Mouse (Mus musculus) embryonic facial prominence, embryonic 12.5 days (tissue): Measurements from ENCODE around the gene Creb3. TPM values are rescaled to one million over a fixed set of nuclear protein-coding genes. Genes with fewer than 3 reads are reported as not detected.
"Not testable (repeated sequence)": the region's sequence is repeated elsewhere in the genome, so short reads cannot be mapped to it uniquely, and the experiment has no call there.

Source experiments
- ATAC-seq: fragments of 200-750 bp; cut with Nextera tagmentation; 2 replicates; pipeline ENCODE4 v1.8.0; 2017; ENCODE audit not compliant: insufficient number of reproducible peaks, insufficient read depth, low FRiP score, low TSS enrichment
- H3K27ac ChIP-seq: fragments of 300-500 bp; sonication (generic); 2 replicates; pipeline ENCODE4 v1.5.1; 2016; ENCODE audit warnings: mild to moderate bottlenecking
- H3K27me3 ChIP-seq: fragments of 300-500 bp; sonication (generic); 2 replicates; pipeline ENCODE4 v1.6.1; 2016; ENCODE audit warnings: mild to moderate bottlenecking, moderate library complexity
- H3K36me3 ChIP-seq: fragments of 300-500 bp; sonication (generic); 2 replicates; pipeline ENCODE4 v1.6.1; 2016; ENCODE audit warnings: mild to moderate bottlenecking
- H3K4me1 ChIP-seq: fragments of 300-500 bp; sonication (generic); 2 replicates; pipeline ENCODE4 v1.6.1; 2016
- H3K4me2 ChIP-seq: fragments of 300-500 bp; sonication (generic); replicated peaks from 2 replicates; pipeline ENCODE4 v1.6.1; 2016; ENCODE audit warnings: mild to moderate bottlenecking, moderate library complexity
- H3K4me3 ChIP-seq: fragments of 300-500 bp; sonication (generic); 2 replicates; pipeline ENCODE4 v1.5.1; 2016; ENCODE audit warnings: mild to moderate bottlenecking
- H3K9ac ChIP-seq: fragments of 300-500 bp; sonication (generic); 2 replicates; pipeline ENCODE4 v1.6.1; 2016; ENCODE audit warnings: mild to moderate bottlenecking, moderate library complexity
- H3K9me3 ChIP-seq: fragments of 300-500 bp; sonication (generic); 2 replicates; pipeline ENCODE4 v1.6.1; 2016; ENCODE audit warnings: mild to moderate bottlenecking, moderate library complexity
- WGBS: fragments of 180-500 bp; shearing (Covaris S2); methylation state at CpG from one replicate; pipeline ENCODE4 v1.1.7; 2016; 5-methylcytosine and 5-hydroxymethylcytosine counted together
- polyA plus RNA-seq: library from polyadenylated mRNA; unstranded; fragments of >200 nt; fragmentation: Nextera tagmentation; extraction: Ambion mirVana; gene quantifications from 2 replicates; pipeline ENCODE4 v1.2.1, GENCODE M21; 2016

Creb3 gene
- polyA plus RNA-seq, 1 experiment from 2014 or later: 43.5 TPM

DNA sequence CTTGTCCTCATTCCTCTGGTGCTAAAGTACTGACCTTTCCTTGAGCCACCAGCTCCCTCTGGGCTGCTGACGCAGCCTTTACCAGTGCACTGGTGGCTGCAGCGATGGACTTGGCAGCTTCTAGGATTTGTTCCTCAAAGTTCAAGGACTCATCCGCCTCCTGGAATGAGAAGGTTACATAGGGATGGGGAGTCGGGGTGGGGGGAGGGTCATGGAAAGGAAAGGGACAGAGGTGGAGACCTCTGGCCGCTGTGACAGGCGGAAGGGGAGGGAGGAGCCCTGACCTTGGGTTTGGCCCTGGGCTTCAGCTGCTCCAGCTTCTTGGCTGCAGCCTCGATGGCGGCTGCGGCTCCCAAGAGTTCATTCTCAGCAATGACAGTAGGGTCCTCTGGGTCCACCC is 28.9 kb upstream of the Creb3 start:
- H3K27ac ChIP-seq: no peak overlapping the region
- ATAC-seq: no peak
- H3K36me3 ChIP-seq: peaks cover 71% of the 10 kb centered on the region
- H3K9me3 ChIP-seq: no peaks in the 10 kb centered on the region
- no peak overlapping the region for H3K9ac ChIP-seq
- H3K27me3 ChIP-seq: no peaks in the 10 kb centered on the region
- WGBS: 82% methylated on average over 9 of the region's 9 CpGs
- no peak overlapping the region for H3K4me2 ChIP-seq
- no peaks in the 10 kb centered on the region for H3K4me1 ChIP-seq
- H3K4me3 ChIP-seq: no peak overlapping the region

GRCm38 (mm10) chr4:43535628-43536027 is 26.5 kb upstream of the Creb3 start:
- 87% methylated on average over 8 of the region's 8 CpGs for WGBS
- Histone ChIP-seq H3K9ac (no peak overlapping the region), H3K4me1 (no peaks in the 10 kb centered on the region), H3K4me2 (no peak overlapping the region), H3K36me3 (peaks cover 95% of the 10 kb centered on the region), H3K9me3 (no peaks in the 10 kb centered on the region), H3K27me3 (no peaks in the 10 kb centered on the region), H3K4me3 (no peak overlapping the region), H3K27ac (no peak overlapping the region)
- ATAC-seq: no peak

GRCm38 (mm10) chr4:43536031-43536430 is 26.1 kb upstream of the Creb3 start:
- 93% methylated on average over 9 of the region's 9 CpGs for WGBS
- H3K36me3 ChIP-seq: peaks cover 94% of the 10 kb centered on the region
- H3K4me3 ChIP-seq: no peak overlapping the region
- H3K27ac ChIP-seq: no peak overlapping the region
- no peak overlapping the region for H3K9ac ChIP-seq
- no peak for ATAC-seq
- H3K4me2 ChIP-seq: no peak overlapping the region
- H3K4me1 ChIP-seq: no peaks in the 10 kb centered on the region
- H3K27me3 ChIP-seq: no peaks in the 10 kb centered on the region
- H3K9me3 ChIP-seq: no peaks in the 10 kb centered on the region

GRCm38 (mm10) chr4:43542044-43542443 is 20.1 kb upstream of the Creb3 start:
- Histone ChIP-seq H3K27me3 (no peaks in the 10 kb centered on the region), H3K4me1 (0 out of 2 replicates have a peak, but pooled peaks cover 3% of the 10 kb centered on the region), H3K36me3 (peaks cover 94% of the 10 kb centered on the region), H3K4me2 (no peak overlapping the region), H3K27ac (0 out of 2 replicates have a peak overlapping the region, but pooled peaks have one; percentile 30), H3K4me3 (no peak overlapping the region), H3K9ac (no peak overlapping the region), H3K9me3 (no peaks in the 10 kb centered on the region)
- no peak for ATAC-seq
- 53% methylated on average over 3 of the region's 3 CpGs for WGBS

DNA sequence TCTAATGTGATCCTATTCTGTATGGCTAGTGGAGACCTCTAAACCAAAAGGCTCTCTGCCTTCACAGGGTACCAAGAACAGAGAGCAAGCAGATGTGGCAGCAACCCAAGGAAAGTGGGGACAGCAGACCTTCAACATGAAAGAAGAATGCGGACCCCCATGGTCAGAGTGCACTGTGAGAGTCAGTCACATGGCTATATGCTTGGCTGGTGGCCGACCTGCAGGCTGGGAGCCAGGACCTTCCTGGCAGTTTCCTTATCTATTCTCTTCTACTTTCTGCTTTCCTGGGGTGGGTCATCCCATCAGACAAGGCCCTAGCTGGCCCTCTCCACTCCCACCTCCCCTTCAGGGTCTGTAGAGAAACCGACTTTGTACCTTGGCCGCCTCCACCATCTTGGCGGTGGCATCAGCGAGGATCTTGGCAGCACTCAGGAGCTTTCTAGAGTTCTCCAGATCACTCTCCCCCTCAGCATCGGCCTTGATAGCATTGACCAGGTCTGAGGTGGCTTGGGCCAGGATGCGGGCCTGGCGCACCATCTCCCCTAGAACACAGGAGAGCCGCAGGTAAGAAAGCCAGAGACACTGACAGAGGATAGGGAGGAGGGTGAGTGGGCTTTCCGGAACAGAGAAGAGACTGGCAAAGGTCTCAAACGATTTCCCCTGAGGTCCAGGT is 15.6 kb upstream of the Creb3 start:
- Histone ChIP-seq H3K27me3 (no peaks in the 10 kb centered on the region), H3K4me1 (0 out of 2 replicates have a peak, but pooled peaks cover 3% of the 10 kb centered on the region), H3K9ac (no peak overlapping the region), H3K36me3 (peaks cover 100% of the 10 kb centered on the region), H3K27ac (no peak overlapping the region), H3K4me2 (no peak overlapping the region), H3K4me3 (no peak overlapping the region), H3K9me3 (no peaks in the 10 kb centered on the region)
- WGBS: 96% methylated on average over 12 of the region's 12 CpGs
- no peak for ATAC-seq

- Histone ChIP-seq H3K9me3 (no peaks in the 10 kb centered on the region), H3K4me2 (no peak overlapping the region), H3K27ac (no peak overlapping the region), H3K9ac (no peak overlapping the region), H3K4me3 (no peak overlapping the region), H3K4me1 (no peaks in the 10 kb centered on the region), H3K27me3 (no peaks in the 10 kb centered on the region), H3K36me3 (peaks cover 98% of the 10 kb centered on the region)
- no peak for ATAC-seq
- WGBS: 94% methylated on average over 8 of the region's 8 CpGs
These were observed 15.0 kb upstream of the Creb3 start for GRCm38 (mm10) chr4:43547160-43547559.

GRCm38 (mm10) chr4:43549055-43549454 is 13.1 kb upstream of the Creb3 start:
- no peaks in the 10 kb centered on the region for H3K9me3 ChIP-seq
- 87% methylated on average over 12 of the region's 12 CpGs for WGBS
- 0 out of 2 replicates have a peak, but pooled peaks have one; percentile 47 for ATAC-seq
- no peak overlapping the region for H3K4me3 ChIP-seq
- H3K4me1 ChIP-seq: no peaks in the 10 kb centered on the region
- H3K27me3 ChIP-seq: no peaks in the 10 kb centered on the region
- peaks cover 98% of the 10 kb centered on the region for H3K36me3 ChIP-seq
- H3K27ac ChIP-seq: no peak overlapping the region
- no peak overlapping the region for H3K9ac ChIP-seq
- no peak overlapping the region for H3K4me2 ChIP-seq

DNA sequence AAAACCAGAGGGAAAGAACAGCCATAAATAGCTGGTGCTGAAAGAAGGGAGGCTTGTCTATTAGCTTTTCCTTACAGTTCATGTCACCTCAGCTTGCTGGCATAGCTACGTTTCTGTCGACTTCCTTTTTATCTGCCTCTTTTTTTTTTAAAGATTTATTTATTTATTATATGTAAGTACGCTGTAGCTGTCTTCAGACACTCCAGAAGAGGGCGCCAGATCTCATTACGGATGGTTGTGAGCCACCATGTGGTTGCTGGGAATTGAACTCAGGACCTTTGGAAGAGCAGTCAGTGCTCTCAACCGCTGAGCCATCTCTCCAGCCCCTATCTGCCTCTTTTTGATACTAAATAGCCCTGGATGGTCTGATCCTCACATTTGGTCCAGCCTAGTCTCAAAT is 10.3 kb upstream of the Creb3 start:
- not testable (repeated sequence) for H3K9ac ChIP-seq, H3K27me3 ChIP-seq, H3K4me2 ChIP-seq, H3K9me3 ChIP-seq, H3K4me3 ChIP-seq, H3K4me1 ChIP-seq, H3K27ac ChIP-seq, ATAC-seq
- H3K36me3 ChIP-seq: peaks cover 97% of the 10 kb centered on the region
- WGBS: 89% methylated on average over 6 of the region's 6 CpGs

GRCm38 (mm10) chr4:43552437-43552836 is 9.7 kb upstream of the Creb3 start:
- Histone ChIP-seq H3K27me3 (no peaks in the 10 kb centered on the region), H3K9me3 (no peaks in the 10 kb centered on the region), H3K27ac (no peak overlapping the region), H3K9ac (no peak overlapping the region), H3K4me3 (no peak overlapping the region), H3K4me2 (no peak overlapping the region), H3K4me1 (peaks cover 2% of the 10 kb centered on the region), H3K36me3 (peaks cover 91% of the 10 kb centered on the region)
- WGBS: 95% methylated on average over 5 of the region's 5 CpGs
- no peak for ATAC-seq

- Histone ChIP-seq H3K4me2 (no peak overlapping the region), H3K36me3 (peaks cover 76% of the 10 kb centered on the region), H3K9me3 (no peaks in the 10 kb centered on the region), H3K27ac (no peak overlapping the region), H3K4me1 (peaks cover 16% of the 10 kb centered on the region), H3K27me3 (no peaks in the 10 kb centered on the region), H3K4me3 (no peak overlapping the region), H3K9ac (no peak overlapping the region)
- ATAC-seq: no peak
These were observed 8.2 kb upstream of the Creb3 start for GRCm38 (mm10) chr4:43553891-43554290.

DNA sequence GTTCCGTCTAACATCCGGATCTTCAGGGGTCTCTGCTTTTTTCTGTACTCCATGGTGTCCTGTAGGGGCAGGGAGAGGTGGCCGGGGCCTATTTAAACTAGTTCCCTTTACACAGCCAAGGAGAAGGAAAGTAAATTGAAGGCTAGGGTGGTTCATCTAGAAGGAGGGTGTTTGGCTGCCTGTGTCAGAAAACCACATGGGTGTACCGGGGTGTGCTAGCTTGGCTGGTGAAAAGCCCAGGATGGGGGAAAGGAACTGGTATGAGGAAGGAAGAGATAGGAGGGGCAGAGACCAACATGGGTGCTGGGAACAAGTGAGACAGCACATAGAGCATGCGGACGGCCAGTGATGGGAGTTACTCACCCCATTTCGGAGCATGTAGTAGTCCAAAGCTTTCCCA is 6.2 kb upstream of the Creb3 start:
- ATAC-seq: no peak
- Histone ChIP-seq H3K9ac (no peak overlapping the region), H3K9me3 (no peaks in the 10 kb centered on the region), H3K27ac (no peak overlapping the region), H3K27me3 (no peaks in the 10 kb centered on the region), H3K4me3 (no peak overlapping the region), H3K4me1 (peaks cover 37% of the 10 kb centered on the region), H3K36me3 (peaks cover 56% of the 10 kb centered on the region), H3K4me2 (no peak overlapping the region)
- 95% methylated on average over 7 of the region's 7 CpGs for WGBS

DNA sequence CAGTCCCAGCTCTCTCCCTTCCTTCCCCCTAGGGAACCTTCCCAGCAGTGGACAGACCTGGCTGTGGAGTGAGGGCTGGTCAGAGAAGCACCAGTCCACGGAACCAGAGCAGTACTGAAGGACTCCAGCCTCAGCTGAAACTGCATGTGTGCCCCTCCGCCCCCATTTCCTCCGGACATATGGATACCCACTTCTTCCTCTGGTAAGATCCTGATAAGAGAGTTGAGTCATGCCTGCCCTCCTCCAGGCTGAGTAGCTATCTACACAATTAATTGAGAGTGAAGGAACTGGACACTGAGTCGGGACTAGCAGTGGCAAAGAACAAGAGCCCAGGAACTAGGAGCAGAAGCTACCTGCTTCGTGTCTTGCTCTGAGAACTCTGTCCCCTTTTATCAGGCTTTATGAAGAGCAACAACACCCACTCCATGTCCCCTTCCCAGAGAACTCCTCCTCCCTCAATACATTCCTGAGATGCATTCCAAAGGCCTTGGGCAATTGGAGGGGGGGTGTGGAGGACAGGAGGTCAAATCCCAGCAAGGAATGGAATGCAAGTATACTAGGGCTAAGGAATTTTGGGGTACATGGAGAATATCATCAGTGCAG is 4.0 kb upstream of the Creb3 start:
- peak overlapping the region; percentile 47; the same call in 1 of the 2 replicates for H3K9ac ChIP-seq
- peak overlapping the region; percentile 87 for H3K27ac ChIP-seq
- no peak for ATAC-seq
- 18% methylated on average over 5 of the region's 5 CpGs for WGBS
- no peaks in the 10 kb centered on the region for H3K9me3 ChIP-seq
- peaks cover 36% of the 10 kb centered on the region for H3K36me3 ChIP-seq
- peak overlapping the region; percentile 18 for H3K4me3 ChIP-seq
- H3K4me2 ChIP-seq: peak overlapping the region; percentile 41
- peaks cover 43% of the 10 kb centered on the region for H3K4me1 ChIP-seq
- H3K27me3 ChIP-seq: no peaks in the 10 kb centered on the region
